Mouse (Mus musculus) heart, postnatal 0 days (tissue): ENCODE measurements around the gene Hecw2.

ENCODE experiments used
- CTCF ChIP-seq: IDR thresholded peaks from 2 replicates; pipeline ENCODE4 v1.5.1; 2016; ENCODE audit warnings: antibody characterized with exemption, control low read depth, low read depth
- EP300 ChIP-seq: IDR thresholded peaks from 2 replicates; pipeline ENCODE4 v1.6.1; 2016; ENCODE audit warnings: antibody characterized with exemption, low read depth

GRCm38 (mm10) chr1:53841080-53841479 is 353.9 kb downstream of the Hecw2 start:
- TF ChIP-seq CTCF (no peak), EP300 (no peak)
